9 mouse cellular contexts compared by ENCODE assay signal in the genomic region with DNA sequence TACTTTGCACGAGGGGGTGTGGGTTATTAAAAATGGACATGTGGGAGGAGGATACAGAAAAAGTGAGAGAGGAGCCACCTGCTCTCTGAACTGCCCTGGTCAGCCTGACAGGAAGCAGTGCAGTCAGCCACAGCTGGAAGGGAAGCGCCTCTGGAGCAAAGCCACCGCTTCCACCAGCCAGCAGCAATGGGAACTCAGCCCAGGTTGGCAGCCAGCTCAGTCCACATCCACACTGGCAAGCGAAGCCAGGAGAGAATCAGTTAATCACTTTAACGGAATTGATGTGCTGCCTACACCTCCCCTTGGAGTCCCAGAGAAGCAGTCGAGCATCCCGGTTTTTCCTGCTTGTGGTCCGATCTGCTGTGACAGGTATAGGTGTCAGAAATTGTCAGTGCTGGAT.
DNase-seq lines count a peak whose midpoint lies in the region; ATAC-seq lines count a peak whose summit lies in the region.
"Had no signal": no experiment of that assay in that cellular context is flagged by ENCODE, and none has a peak within 500 bp of the region (broad histone marks: within the 10 kb centered on the region; RNA-seq: fewer than 3 reads in every experiment).

No protein-coding gene starts in this region.

- H3K27me3 ChIP-seq in hindbrain, embryonic 14.5 days (ENCODE audit: control insufficient read depth, insufficient read depth, low read length), result no peaks in the 10 kb centered on the region
- no peaks in the 10 kb centered on the region for H3K27me3 ChIP-seq in hindbrain, embryonic 11.5 days (ENCODE audit: control insufficient read depth, insufficient read depth, low read length)
- no peaks in the 10 kb centered on the region for H3K27me3 ChIP-seq in intestine, embryonic 15.5 days (replicated peaks)
- H3K27me3 ChIP-seq: limb, embryonic 12.5 days had no signal

- WGBS in hindbrain, embryonic 14.5 days, result 46% methylated on average over 8 of the region's 8 CpGs
- 66% methylated on average over 8 of the region's 8 CpGs for WGBS in hindbrain, embryonic 11.5 days
- WGBS in intestine, embryonic 15.5 days, result 34% methylated on average over 8 of the region's 8 CpGs

- peak; percentile 65; the same call in 1 of the 2 replicates for ATAC-seq in hindbrain, embryonic 14.5 days (ENCODE audit: low FRiP score)
- ATAC-seq in hindbrain, embryonic 11.5 days (ENCODE audit: low FRiP score), result no peak
- no peak for ATAC-seq in intestine, embryonic 15.5 days

- peak; percentile 69 for DNase-seq in hindbrain, embryonic 14.5 days (ENCODE audit: low spot score)
- DNase-seq in hindbrain, embryonic 11.5 days (ENCODE audit: low spot score), result no peak
- DNase-seq in adrenal gland, postnatal 10 days, result peak; percentile 74
- peak; percentile 46 to 53 for DNase-seq in gastrocnemius, postnatal 36 days
- peak; percentile 34 for DNase-seq in layer of hippocampus, adult 9-11 months
- peak; percentile 46 for DNase-seq in ovary, postnatal 14 days (ENCODE audit: low spot score)
- no peak for DNase-seq in testis, postnatal 10 days (ENCODE audit: low spot score)

- intact Hi-C loops in gastrocnemius, postnatal 36 days (cut with DNase I), result no loop called here

- peaks cover 15% of the 10 kb centered on the region; the same call in 1 of the 2 replicates for H3K4me1 ChIP-seq in hindbrain, embryonic 14.5 days (replicated peaks; ENCODE audit: control insufficient read depth, insufficient read depth, low read length)
- H3K4me1 ChIP-seq in hindbrain, embryonic 11.5 days (replicated peaks; ENCODE audit: control insufficient read depth, insufficient read depth, low read length), result no peaks in the 10 kb centered on the region
- 0 out of 2 replicates have a peak, but pooled peaks cover 2% of the 10 kb centered on the region for H3K4me1 ChIP-seq in intestine, embryonic 15.5 days (replicated peaks)

- no peak overlapping the region for H3K27ac ChIP-seq in hindbrain, embryonic 14.5 days
- no peak overlapping the region for H3K27ac ChIP-seq in hindbrain, embryonic 11.5 days (ENCODE audit: low read depth, low read length)
- no peak overlapping the region for H3K27ac ChIP-seq in intestine, embryonic 15.5 days
- H3K27ac ChIP-seq: limb, embryonic 12.5 days had no signal

- H3K9me3 ChIP-seq in hindbrain, embryonic 14.5 days (ENCODE audit: control insufficient read depth, low read length), result no peaks in the 10 kb centered on the region
- no peaks in the 10 kb centered on the region for H3K9me3 ChIP-seq in hindbrain, embryonic 11.5 days (ENCODE audit: control insufficient read depth, low read length)
- H3K9me3 ChIP-seq in intestine, embryonic 15.5 days, result no peaks in the 10 kb centered on the region
- H3K9me3 ChIP-seq: limb, embryonic 12.5 days had no signal

- no peak overlapping the region for H3K4me2 ChIP-seq in hindbrain, embryonic 14.5 days (replicated peaks)
- H3K4me2 ChIP-seq in hindbrain, embryonic 11.5 days (replicated peaks; ENCODE audit: low read depth, low read length), result no peak overlapping the region
- no peak overlapping the region for H3K4me2 ChIP-seq in intestine, embryonic 15.5 days (replicated peaks)
- H3K4me2 ChIP-seq: limb, embryonic 12.5 days had no signal

- no peak overlapping the region for H3K4me3 ChIP-seq in hindbrain, embryonic 14.5 days (replicated peaks; ENCODE audit: low read length)
- H3K4me3 ChIP-seq in hindbrain, embryonic 11.5 days (ENCODE audit: low read depth, low read length), result no peak overlapping the region
- no peak overlapping the region for H3K4me3 ChIP-seq in intestine, embryonic 15.5 days (replicated peaks)
- H3K4me3 ChIP-seq: limb, embryonic 12.5 days had no signal

- H3K9ac ChIP-seq in hindbrain, embryonic 14.5 days, result no peak overlapping the region
- H3K9ac ChIP-seq in hindbrain, embryonic 11.5 days (ENCODE audit: low read depth, low read length), result no peak overlapping the region
- no peak overlapping the region for H3K9ac ChIP-seq in intestine, embryonic 15.5 days
- H3K9ac ChIP-seq: limb, embryonic 12.5 days had no signal

- no peaks in the 10 kb centered on the region for H3K36me3 ChIP-seq in hindbrain, embryonic 14.5 days (replicated peaks; ENCODE audit: control insufficient read depth, insufficient read depth)
- H3K36me3 ChIP-seq in hindbrain, embryonic 11.5 days (ENCODE audit: control insufficient read depth, insufficient read depth, low read length), result no peaks in the 10 kb centered on the region
- H3K36me3 ChIP-seq in intestine, embryonic 15.5 days, result no peaks in the 10 kb centered on the region
- H3K36me3 ChIP-seq: limb, embryonic 12.5 days had no signal

Comparison
In these comparisons a context has a peak if more than half of its experiments do, and no peak if none do; other contexts are left out.
1. DNase-seq: peak in hindbrain, embryonic 14.5 days (single experiment), adrenal gland, postnatal 10 days (single experiment), gastrocnemius, postnatal 36 days (2 of 2), layer of hippocampus, adult 9-11 months (single experiment) and ovary, postnatal 14 days (single experiment); none in hindbrain, embryonic 11.5 days (single experiment) and testis, postnatal 10 days (single experiment).